Mouse (Mus musculus) adrenal gland, postnatal 14 days (tissue): Measurements from ENCODE around the gene Kcnk5. TPM values are rescaled to one million over a fixed set of nuclear protein-coding genes. Genes with fewer than 3 reads are reported as not detected.

Experiments used
- DNase-seq: peaks from one replicate; pipeline ENCODE4 v3.0.0; 2021; ENCODE audit warnings: mixed read lengths
- total RNA-seq: library from RNA; stranded (reverse); gene quantifications from 2 replicates; pipeline ENCODE4 v1.2.3, GENCODE M21; 2021

Gene Kcnk5
- total RNA-seq, 1 experiment from 2014 or later = 14.2 TPM

DNA sequence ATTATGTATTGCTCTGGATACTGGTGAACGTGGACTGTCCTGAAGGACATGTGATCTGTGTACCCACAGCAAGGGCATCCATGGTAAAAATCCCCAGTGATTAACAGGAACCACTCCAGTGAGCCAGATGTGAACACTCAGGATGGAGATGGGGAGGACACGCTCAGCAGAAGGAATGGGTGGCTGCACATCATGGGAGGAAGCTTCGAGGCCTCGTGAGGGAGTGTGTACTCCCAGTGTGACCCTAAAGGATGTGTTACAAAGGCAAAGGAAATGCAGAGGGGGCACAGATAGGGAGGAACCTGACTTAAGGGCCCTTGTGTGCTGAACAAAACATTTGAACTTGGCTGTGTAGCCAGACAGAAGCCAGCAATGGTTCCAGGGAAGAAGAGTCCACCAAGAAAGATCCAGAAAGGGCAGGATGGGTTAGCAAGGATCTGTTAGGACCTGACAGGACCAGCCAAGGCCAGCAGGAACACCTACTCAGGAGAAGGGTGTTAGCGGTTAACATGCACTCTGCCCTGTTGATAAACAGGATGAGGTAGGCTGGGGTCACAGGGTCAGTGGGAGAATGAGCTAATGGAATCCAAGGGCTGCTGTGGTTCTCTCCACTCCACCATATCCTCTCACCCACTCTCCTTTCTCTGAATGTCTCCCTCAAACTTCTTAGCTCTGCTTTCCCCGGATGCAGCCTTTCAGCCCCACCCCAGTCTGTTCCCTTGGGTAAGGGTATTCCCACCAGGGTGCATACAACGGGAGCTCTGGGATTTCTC lies 68.2 kb downstream of the Kcnk5 start:
- DNase-seq = no peak

- no peak for DNase-seq
Observed at GRCm38 (mm10) chr14:20112218-20112617, 69.4 kb downstream of the Kcnk5 start.

DNA sequence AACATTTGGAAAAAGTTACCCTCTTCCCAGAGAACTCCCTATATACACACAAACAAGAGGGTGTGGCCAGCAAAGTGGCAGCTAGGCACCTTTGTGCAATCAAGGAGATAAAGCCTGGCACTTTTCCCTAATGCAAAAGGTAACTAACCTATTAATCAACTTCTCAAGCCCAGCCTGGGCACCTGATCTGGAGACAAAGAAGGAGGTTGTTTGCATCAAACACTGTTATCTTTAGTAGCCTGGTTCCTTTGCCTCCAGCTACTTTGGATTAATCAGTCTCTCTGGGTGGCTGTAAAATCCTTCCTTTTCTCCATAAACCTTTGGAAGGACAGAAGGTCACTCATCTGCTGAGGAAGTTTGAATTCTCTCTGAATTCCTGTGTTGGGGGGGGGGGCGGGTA lies 70.7 kb downstream of the Kcnk5 start:
- no peak for DNase-seq

DNA sequence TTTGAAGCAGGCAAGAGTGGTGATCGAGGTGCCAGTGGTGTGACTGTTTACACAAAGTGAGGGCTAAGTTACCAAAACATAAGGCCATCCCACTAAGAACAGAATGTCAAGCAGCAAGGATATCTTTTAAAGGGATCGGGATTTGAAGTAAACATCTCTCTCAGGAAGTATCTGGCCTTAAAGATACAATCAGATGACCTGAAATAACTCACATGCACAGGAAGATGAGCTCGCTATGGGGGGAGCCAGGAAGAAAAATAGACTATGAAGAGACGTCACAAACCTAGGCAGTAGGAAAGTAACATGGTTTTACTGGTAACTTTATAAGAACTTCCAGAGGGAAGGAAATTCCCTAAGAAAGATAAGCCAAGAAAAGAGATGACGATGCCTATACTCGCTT lies 75.3 kb downstream of the Kcnk5 start:
- DNase-seq = no peak

- peak; percentile 37 for DNase-seq
Observed at GRCm38 (mm10) chr14:20103207-20103606, 78.4 kb downstream of the Kcnk5 start.

DNA sequence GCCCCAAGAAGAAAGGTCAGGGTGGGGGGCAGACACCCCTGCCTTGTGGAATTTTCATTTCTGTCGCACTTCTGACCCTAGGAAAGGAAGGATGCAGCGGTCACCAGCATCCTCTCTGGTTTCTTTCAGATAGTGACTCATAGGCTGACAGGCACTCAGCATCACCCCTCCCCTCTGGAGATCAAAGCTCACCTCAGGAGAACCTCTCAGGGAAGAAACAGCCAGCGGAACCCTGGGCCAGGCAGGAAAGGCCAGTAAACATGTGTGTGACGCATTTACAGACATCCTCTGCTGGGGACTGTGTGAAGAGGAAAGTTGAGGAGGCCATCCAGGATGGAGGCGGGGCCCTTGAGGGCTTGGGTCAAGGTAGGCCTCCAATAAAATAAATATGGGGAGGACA lies 83.5 kb downstream of the Kcnk5 start:
- DNase-seq = peak; percentile 61

DNA sequence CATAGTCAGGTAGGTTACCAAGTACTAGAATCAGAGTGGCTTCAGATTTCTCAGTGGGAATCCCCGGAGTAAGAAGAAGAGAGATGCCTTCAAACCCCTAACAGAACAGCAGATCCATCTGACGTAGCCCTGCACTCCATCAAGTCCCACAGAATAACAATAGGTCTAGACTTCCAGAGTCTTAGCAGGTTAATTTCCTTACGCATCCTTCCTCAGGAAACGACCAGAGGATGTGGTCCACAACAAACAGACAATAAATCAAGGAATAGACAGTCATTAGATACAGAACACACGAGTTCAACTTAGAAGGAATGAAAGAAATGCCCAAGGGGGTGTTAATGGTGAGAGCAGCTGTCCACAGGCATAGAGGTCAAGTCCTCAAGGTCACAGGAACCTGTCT lies 86.7 kb downstream of the Kcnk5 start:
- DNase-seq = no peak

DNA sequence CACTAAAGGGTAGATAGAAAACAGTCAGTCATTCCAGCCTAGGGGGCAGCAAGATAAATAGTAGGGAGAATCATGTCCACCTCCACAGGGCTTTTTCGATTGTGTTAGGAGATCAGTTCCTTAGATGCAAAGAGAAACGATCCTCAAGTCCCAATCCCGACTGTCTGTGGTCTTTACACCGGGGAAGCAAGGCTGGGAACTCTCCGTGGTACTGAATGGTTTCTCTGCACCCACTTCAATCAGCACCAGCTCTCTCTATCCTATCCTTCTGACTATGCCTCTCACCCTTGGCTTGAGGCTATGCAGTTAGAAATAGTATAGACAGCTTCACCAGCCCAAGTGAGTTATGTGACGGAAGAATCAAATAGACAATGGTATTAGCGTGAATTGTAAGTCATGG lies 88.1 kb downstream of the Kcnk5 start:
- peak; percentile 77 for DNase-seq

Other genes starting within 250 kb of the Kcnk5 start
- 32.7 and 44.4 TPM in 2 replicates for gene Gng2, start 204.2 kb downstream of the Kcnk5 start, total RNA-seq
- gene Saysd1, start 43.3 kb downstream of the Kcnk5 start, total RNA-seq = 6.2 and 7.1 TPM in 2 replicates
- gene Kcnk16, start 87.4 kb upstream of the Kcnk5 start, total RNA-seq = not detected in 2 replicates
- 49.0 and 51.9 TPM in 2 replicates for gene Nudt13, start 112.9 kb upstream of the Kcnk5 start, total RNA-seq
- gene Ecd, start 166.3 kb upstream of the Kcnk5 start, total RNA-seq = 39.2 and 46.9 TPM in 2 replicates
- gene Fam149b, start 166.4 kb upstream of the Kcnk5 start, total RNA-seq = 35.6 and 40.0 TPM in 2 replicates
- gene Dnajc9, start 207.1 kb upstream of the Kcnk5 start, total RNA-seq = 38.1 and 40.4 TPM in 2 replicates
- 83.3 and 86.4 TPM in 2 replicates for gene Mrps16, start 211.8 kb upstream of the Kcnk5 start, total RNA-seq